Mouse (Mus musculus) skeletal muscle tissue, adult 2 months (tissue): ENCODE measurements around the gene Gm49333.
"Not testable (repeated sequence)": the region's sequence is repeated elsewhere in the genome, so short reads cannot be mapped to it uniquely, and the experiment has no call there.

Experiments
- DNase-seq: peaks from one replicate; pipeline ENCODE4 v3.0.0-alpha.2; 2012; ENCODE audit warnings: low read depth, low spot score

The Gm49333 gene

DNA sequence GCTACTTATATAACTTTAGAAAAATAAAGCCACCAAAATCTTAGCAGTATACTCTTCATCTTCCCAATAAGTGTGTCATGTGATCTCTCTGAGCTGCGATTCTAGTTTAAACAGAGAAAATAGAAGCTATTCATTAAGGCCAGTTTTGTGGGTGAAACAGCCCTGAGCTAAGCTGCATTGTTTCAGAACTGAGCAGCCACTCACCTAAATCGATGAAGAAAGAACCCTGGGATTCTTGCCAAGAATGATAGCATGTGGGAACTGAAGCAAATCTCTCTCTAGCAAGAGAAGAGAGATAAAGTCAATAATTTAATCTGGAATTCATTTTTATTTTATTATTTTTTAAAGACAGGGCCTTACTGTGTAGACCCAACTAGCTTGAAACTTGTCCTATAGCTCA lies 11.8 kb downstream of the Gm49333 start:
- no peak for DNase-seq

DNA sequence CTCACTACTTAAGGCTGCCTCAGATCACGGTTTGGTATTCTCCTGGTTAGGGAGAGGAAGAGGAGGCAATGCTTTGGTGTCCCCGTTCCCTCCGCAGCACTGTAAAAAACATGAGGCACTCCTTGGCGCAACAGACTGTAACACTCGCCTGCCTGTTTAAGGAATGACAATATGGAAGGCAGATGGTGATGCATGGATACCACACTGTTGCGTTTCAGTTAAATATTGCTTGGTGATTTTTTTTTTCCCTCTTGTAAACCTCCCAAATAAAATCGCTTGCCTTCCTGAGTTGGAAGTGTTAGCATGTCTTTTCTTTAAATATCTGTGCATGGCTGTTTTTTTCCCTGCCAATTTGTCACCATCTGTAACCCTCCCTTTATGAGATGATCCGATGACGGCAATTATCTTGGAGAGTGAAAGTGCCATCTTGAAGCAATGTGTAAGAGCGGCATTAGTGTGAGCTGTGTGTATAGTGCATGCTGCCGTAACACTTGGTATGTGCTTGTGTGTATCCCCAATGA lies 17.5 kb downstream of the Gm49333 start:
- no peak for DNase-seq

DNA sequence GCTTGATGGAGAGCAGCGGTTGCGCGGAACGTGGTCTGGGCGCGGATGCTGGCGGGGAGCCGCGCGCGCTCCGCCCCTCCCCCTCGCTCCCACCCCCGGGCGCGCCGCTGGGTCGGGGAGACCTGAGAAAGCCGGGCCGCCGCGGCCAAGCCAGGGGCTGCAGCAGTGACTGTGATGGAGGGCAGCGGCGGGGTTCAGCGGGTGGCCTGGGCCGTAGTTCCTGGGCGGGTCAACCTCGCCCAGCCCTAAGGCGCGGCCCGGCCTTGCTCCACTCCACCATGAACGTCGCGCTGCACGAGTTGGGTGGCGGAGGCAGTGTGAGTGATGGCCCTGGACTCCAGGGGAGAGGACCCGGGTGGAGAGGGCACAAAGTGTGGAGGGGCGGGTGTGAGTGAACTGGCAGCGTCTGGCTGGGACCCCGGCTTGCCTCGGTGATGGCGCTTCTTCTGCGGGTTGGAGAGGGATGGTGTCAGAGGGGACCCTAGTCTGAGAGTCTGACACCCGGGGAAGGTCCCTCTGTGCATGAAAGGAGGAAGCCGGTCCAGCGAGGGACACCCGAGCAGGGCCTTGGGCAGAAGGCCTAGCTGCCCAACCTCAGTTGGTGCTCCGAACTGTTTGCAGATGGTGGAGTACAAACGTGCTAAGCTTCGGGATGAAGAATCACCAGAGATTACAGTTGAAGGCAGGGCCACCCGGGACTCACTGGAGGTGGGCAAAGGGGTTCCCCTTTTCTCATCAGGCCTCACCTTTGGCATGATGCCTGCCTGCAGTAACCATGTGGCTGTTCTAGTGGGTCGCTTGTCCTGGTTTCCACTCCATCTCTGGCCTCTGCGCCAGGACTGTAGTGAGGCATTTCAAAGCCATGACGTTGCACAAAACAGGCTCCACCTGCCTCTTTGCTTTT lies 18.6 kb downstream of the Gm49333 start, which contains the start of gene Ece2:
TSS of gene Ece2 (plus strand) at position 98 of the 904 bp plus-strand sequence.
- no peak for DNase-seq

DNA sequence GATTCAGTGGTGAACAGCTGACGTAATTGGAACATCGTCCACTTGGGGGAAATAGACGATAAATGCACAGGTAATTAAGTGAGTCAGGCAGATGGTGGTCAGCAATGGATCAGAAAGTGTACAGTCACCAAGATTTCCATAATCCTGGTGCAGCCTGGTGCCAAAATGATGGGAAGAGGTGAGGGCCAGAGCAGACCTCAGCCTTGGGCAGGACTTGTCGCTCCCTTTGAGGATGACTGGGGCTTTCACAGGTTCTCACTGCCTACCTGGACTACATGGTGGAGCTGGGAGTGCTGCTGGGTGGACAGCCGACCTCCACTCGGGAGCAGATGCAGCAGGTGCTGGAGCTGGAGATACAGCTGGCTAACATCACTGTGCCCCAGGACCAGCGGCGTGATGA lies 26.0 kb downstream of the Gm49333 start:
- DNase-seq, result no peak

DNA sequence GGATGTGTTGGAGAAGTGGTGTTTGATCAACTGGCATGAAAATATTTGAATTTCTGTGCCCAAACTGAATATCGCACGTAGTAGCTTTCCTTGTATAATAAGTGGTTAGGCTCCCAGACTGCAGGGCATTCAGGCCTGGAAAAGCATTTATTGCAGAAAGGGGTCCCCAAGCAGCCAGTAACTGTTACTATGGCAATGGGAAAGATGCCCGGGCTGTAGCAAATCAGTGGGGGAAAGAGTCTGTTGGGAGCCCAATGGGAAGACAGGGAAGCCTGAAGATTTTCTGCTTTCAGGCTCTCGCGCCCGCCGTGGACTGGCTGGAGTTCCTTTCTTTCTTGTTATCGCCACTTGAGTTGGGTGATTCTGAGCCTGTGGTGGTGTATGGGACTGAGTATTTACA lies 27.0 kb downstream of the Gm49333 start:
- no peak for DNase-seq

DNA sequence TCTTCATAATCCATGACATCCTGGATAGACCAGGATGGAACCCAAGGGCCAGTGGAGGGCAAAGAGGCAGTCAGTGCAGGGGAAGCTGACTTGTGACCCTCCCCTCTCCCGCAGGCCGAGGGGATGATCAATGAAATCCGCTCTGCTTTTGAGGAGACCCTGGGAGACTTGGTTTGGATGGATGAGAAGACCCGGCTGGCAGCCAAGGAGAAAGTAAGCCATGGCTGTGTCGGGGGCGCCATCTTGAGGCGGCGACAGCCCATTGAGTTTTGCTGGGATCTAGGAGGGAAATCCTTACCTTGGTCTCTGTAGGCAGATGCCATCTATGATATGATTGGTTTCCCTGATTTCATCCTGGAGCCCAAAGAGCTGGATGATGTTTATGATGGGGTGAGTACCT lies 30.8 kb downstream of the Gm49333 start:
- DNase-seq, result no peak

DNA sequence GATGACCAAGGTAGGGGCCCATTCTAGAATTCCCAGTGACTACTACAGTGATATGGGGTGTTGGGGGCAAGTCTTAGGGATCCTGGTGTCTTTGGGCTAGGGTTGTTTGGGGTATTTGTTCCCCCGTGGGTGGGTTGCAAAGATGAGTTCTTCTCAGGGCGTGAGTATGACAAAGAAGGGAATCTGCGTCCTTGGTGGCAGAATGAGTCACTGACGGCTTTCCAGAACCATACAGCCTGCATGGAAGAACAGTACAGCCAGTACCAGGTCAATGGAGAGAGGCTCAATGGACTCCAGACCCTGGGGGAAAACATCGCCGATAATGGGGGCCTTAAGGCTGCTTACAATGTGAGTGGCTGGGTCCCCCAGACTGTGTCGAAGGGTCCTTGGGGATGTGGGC lies 32.5 kb downstream of the Gm49333 start:
- DNase-seq, result no peak

DNA sequence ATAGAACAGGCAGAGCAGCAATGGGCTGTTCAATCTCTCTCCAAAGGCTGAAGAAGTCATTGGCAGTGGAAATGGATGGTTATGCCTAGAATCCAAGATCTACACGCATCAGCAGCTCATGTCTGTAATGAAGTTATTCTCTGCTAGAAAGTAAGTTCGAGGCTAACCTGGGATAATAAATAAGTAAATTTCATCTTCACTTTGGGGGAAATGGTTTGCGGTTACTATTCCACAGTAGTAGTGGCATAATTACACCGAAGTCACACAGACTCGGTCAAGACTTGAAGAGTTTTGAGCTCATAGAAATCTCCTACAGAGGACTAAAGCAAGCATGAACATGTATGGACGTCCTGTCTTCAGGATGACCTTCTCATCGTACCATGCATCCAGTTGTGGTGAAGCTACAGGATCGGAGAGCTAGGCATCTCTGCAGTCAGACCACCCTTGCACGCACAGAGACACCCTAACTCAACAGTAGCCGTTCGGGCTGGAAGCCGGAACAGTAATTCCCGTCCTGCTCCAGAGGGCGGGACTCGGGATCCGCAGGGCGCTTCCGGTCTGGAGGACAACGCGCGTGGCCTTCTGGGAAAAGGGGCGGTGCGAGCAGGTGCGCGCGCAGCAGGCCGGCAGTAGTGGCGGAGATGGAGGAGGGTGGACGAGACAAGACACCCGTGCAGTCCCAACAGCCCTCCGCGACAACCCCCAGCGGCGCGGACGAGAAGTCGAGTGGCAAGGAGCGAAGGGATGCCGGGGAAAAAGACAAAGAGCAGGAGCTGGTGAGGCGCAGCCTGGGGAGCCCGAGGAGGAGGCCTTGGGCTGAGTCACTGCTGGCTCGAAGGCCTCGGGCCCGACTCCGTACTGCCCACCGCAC lies 39.9 kb downstream of the Gm49333 start, which contains the start of gene Psmd2:
TSS of gene Psmd2 (plus strand) at position 577 of the 871 bp plus-strand sequence.
- peak; percentile 92 for DNase-seq

DNA sequence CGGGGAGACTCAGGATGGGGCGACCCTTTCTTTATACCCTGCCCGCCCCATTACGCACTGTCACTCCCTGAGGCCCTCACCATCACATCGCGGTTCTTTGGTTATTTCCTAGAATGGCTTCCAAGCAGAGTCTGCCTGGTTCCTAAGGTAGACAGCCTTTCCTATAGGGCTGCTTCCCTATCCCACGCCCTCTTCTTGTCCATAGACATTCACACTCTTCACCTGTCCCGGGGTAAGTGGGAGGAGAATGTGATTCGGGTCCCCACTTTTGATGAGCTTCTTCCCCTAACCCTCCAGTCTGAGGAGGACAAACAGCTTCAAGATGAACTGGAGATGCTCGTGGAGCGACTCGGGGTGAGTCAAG lies 40.5 kb downstream of the Gm49333 start:
- DNase-seq, result no peak

DNA sequence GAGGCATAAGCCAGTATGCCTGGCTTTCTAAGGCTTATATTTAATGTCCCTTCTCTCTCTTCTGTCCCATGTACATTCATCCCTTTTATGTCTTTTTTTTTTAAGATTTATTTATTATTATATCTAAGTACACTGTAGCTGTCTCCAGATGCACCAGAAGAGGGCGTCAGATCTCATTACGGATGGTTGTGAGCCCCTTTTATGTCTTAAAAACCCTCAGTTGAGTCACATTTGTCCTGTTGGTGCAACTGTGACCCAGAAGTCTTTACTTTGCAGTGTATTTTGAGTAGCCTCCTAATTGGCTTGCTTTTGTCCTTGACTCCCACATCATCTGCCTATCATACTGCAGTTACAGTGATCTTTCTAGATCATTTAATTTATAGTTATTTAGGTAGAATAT lies 41.9 kb downstream of the Gm49333 start:
- DNase-seq, result no peak

DNA sequence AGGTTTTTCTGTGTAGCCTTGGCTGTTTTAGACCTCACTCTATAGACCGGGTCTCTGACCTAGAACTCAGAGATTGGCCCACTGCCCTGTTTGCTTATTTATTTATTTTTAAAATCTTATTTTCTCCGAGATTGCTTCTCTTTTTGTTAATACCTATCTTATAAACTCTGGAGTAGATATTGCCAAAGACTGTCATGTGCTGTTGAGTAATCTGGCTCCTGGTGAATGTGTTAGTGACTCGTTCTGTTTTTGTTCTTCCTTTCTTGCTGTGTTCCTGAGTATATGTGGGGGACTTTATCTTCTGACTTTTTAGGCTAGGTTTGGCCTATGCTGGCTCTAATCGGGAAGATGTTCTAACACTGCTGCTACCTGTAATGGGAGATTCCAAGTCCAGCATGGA lies 46.3 kb downstream of the Gm49333 start:
- DNase-seq, result no peak

DNA sequence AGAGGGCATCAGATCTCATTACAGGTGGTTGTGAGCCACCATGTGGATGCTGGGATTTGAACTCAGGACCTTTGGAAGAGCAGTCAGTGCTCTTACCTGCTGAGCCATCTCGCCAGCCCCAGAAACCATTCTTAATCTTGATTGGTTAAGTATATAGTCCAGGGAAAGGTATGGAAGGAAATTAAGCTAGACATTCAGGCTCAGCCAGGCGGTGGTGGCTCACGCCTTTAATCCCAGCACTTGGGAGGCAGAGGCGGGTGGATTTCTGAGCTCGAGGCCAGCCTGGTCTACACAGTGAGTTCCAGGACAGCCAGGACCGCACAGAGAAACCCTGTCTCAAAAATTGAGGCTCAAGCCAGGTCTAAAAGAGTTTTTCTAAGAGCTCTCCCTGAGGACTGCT lies 56.6 kb downstream of the Gm49333 start, which contains the start of gene Eif4g1:
TSS of gene Eif4g1 (plus strand) at position 301 of the 400 bp plus-strand sequence.
- DNase-seq, result not testable (repeated sequence)

DNA sequence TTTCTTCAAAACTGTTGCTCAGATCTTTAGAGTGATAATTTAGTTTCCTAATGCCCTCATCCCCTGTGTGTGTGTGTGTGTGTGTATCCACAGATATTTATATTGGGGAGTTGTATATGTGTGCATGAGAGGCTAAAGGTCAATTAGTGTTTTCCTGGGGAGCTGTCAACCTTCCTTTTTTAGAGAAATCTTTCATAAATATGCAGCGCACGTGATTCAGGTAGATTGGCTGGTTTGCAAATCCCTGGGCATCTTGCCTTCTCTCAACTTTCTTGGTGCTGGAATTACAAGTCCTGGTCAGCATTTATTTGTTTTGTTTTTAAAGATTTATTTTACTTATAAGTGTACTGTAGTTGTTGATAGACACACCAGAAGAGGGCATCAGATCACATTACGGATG lies 58.9 kb downstream of the Gm49333 start:
- no peak for DNase-seq

DNA sequence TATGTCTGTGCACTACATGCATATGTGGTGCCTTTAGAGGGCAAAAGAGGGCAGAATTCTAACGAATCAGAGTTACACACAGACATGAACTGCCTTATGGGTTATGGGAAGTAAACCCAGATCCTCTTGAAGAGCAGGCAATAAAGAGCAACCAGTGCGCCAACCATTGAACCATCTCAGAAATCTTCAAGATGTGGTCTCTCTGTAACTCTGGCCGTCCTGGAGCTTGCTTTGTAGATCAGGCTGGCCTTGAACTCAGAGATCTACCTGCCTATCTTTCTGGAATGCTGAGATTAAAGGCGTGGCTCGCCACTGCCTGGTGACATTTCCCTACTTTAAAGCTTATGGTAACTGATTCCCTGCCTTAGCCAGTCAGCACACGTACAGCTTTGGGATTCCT lies 60.5 kb downstream of the Gm49333 start:
- DNase-seq, result no peak

DNA sequence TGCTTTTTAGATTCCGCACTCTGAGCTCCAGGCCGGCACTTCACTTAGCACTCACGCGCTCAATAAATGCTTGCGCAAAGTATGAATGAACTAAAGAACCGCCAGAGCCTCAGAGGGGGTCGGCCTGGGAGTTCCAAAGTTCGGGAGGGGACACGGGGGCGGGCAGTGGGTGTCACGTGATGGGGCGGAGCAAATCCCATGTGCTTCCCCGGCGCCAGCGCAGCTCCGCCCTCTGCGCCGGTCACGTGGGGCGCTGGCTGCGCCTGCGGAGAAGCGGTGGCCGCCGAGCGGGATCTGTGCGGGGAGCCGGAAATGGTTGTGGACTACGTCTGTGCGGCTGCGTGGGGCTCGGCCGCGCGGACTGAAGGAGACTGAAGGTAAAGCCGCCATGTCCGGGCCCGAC lies 61.1 kb downstream of the Gm49333 start:
- DNase-seq, result peak; percentile 95

DNA sequence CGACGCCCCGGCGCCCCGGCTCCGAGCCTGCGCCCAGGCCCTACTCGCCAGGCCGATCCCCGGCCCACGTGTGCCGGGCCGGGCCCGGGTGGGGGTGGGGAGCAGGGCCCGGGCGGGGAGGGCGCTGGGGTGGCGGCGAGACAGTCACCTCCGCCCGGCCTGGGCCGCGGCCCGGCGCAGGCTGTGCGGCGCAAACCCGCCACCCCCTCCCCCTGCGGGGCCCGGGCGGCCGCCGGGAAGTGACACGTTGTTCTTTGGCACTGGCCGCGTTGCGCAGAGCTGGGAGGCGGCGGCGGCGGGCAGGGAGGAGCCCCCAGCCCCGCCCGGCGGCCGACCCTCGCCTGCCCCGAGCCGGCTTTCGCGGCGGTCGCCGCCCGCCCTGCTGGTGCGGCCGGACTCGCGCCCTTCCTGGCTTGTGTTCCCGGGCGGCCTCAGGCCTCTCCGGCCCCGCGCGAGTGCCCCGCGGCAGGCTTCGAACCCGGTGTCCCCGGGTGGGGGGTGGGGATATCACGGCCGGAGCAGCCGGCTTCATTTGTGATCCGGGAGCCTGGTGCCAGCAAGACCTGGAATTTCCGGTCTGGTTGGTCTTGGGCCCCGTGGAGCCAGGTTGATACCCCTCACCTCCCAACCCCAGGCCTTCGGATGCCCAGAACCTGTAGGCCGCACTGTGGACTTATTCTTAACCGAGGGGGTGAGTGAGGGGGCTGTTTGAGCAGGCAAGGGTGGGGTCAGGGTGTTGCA lies 61.7 kb downstream of the Gm49333 start:
- peak; percentile 56 for DNase-seq

DNA sequence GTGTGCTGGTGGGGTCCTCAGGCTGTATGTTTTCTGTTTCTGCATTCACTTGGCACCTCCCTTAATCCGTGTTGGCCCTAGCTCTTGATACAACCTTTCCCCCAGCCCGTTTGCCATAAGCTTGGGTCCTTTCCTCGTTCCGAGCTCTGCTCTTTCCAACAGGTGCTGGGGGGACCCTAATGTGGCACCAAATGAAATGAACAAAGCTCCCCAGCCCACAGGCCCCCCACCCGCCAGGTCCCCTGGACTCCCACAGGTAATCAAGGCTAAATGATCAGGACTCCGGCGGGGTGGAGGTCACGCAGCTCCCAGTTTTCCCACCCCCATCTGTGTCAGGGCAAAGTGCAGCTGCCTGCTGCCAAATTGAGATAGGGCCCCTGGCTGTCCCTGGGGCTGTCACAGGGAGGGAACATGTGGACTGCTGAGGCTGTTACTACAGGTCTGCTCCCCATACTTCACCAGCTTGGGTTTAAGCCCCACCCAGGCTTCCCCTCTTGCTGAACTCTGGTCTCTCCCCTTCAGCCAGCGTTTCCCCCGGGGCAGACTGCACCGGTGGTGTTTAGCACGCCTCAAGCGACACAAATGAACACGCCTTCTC lies 62.4 kb downstream of the Gm49333 start:
- DNase-seq, result peak; percentile 34

DNA sequence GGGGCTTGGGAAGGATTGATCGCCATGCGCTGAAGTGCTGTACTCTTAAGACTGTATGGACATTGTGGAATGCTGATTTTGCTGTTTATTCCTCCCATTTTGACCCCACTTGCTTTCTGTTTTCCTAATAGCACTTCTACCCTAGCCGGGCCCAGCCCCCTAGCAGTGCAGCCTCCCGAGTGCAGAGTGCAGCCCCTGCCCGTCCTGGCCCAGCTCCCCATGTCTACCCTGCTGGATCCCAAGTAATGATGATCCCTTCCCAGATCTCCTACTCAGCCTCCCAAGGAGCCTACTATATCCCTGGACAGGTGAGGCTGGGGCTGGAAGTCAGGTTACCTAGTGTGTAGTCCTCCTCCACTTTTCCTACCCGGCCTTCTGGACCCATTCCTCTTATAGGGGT lies 63.8 kb downstream of the Gm49333 start:
- DNase-seq, result no peak

DNA sequence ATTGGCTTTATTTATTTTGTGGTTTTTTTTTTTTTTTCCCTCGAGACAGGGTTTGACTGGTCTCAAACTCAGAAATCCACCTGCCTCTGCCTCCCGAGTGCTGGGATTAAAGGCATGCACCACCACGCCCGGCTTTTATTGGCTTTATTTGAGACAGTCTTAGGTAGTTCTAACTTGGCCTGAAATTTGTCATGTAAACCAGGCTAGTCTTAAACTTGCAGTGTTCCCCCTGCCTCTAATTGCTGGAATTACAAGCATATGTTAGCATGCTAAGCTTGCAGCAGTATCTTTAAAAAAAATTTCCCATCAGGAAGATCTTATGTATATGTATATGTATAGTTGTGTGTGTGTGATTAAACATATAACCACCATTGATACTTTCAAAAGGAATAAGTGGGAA lies 65.3 kb downstream of the Gm49333 start:
- no peak for DNase-seq

DNA sequence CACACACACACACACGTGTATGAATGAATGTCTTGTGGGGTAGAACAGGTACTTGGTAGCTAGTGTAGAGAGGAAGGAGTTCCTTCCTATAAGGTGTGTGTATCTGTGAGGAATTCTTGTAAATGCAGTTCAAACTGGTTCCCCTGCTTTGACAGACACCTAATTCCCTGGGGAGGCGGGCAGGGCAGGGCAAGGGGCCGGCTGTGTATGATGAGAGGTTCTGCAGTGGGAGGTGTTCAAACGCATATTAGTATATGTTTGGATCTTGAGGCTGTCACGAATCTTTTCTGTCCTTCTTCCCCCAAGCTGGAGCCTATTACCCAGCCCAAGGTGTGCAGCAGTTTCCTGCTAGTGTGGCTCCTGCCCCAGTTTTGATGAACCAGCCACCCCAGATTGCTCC lies 66.0 kb downstream of the Gm49333 start:
- DNase-seq, result no peak
